Mouse (Mus musculus): ENCODE results near the gene Mbl2. TPM values are rescaled to one million over a fixed set of nuclear protein-coding genes. Genes with fewer than 3 reads are reported as not detected.
A peak's percentile ranks its signal among the peaks of the same experiment; 100 is the strongest.
"Not testable (repeated sequence)": the region's sequence is repeated elsewhere in the genome, so short reads cannot be mapped to it uniquely, and the experiment has no call there.

Mbl2 gene
- total RNA-seq (2021), result 1 to 10 TPM in 1 of 2 experiments, not detected in 1; 1.1 TPM
- not detected in 2 replicates for polyA plus RNA-seq (2012; rRNA removed)
- long read RNA-seq, result 0 reads

DNA sequence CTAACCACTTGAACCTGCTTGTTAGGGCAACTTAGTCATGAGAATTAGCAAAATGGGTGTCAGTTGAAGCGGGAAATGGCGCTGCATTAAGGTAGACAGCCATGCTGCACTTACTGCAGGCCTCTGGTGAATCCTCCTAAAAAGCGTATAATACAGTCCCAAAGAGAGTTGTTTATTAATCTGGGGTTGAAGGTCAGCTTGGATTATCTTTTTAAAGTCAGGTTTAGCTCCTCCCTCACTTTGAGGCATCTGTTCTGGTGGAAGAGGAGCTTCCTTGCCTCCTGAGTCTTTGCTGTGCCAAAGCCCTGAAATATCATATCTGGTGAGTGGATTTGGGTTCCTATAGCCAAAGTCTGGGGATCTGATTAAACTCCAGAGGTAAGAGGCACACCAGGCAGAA is at the start of gene Mbl2:
Gene Mbl2 (plus strand): TSS at position 252 of the 400 bp plus-strand sequence.
- DNase-seq, result no peak

- no peak for DNase-seq
These were observed 47.2 kb upstream of the Mbl2 start for GRCm38 (mm10) chr19:30185536-30185935.

DNA sequence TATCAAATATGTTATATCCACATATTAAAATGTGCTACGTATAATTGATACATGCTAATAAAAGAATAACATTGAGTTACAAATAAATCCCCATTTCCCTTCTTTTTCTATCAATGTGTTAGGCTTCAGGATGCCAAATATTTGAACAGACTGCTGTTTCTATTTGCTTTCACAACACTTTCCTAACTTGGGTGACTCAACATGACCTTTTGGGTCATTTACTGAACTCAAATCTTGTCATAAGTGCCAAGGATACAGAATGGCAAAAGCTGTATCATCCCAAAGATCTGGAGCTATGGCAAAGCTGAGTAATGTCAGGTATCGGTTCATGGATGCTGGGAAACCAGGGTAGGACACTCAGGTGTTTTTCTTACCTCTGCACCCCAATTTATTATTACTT is 45.5 kb upstream of the Mbl2 start:
- DNase-seq, result peak; percentile 30

GRCm38 (mm10) chr19:30194999-30195398 is 37.7 kb upstream of the Mbl2 start:
- DNase-seq, result no peak

DNA sequence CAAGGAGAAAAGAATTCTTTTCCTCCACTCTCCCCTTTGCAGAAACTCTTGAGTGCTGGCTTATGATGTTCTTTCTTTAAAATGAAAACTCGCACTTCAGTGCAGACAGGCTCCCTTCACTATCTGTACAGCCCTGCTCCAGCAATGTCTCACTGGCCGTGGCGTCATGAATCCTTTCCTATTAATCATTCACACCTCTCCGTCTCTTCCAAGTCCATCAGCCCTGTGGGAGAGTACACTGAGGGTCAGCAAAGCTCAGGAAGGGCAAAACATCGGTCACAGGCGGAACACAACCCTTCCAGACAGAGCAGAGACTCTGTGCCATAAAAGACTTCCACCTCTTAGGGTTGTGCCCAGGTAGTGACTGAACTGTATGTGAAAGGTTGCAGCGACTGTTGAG is 30.6 kb upstream of the Mbl2 start:
- DNase-seq, result no peak

DNA sequence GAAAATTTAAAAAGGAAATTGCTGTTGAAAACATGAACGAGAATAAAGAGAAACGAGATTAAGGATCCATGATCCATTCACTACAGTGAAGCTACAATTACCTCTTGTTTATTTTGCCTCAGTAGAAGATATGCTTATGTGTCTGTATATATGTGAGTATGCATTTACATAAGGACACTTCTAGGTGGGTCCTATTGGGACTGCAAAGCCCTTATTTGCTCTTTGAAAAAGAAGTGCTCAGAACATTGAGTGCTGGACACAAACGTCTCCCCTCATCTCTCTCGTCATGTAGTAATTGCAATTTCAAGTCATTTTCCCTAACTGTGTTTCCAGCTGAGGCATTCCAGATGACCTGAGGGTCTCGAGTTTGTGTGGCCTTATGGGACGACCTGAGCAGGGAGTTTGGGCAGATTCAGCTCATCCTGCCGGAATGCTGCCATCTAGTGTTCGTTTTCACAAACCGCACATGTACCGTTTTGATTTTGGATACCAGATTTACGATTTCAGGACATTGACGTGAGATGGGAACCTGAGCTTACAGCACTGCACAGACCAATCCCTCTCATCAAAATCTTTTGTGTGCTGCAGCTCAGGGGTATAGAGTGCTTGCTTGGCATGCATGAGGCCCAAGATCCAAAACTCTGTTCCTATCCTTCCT is 27.5 kb upstream of the Mbl2 start:
- DNase-seq, result peak; percentile 21

DNA sequence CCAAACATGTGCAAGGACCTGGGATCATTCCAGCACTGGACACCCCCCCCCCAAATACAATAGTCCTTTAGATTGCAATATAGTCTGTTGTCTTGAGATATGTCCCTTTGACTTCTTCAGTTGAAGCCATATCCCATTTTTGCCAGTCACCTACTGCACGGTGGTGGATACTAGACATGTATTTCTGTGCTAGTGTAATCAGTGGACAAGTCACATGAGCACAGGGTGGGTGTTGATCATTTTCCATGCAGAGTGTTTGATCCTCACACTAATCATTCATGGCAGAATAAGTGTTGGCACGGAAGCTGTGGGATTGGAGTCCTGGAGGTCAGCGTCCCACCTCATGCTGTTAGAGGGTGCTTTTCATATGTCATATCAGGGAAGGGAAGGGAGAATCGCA is 26.9 kb upstream of the Mbl2 start:
- DNase-seq, result no peak

DNA sequence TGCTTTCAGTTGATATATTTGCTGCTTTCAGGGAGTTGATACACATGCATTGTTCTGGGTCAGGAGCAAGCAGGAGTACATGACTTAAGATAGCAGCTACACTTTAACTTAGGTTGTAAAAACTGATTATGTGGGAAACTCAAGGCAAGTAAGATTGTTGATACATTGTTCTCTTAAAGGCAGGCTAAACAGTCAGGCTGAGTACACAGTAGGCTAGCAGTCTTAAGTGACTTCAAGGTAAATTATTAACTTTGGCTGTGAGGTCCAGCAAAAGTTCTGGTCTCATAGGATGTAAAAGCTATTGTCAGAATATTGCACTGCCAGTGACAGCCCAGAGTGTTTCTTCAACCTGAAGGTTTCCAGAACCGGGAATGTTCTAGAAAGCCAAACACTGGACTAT is 25.8 kb upstream of the Mbl2 start:
- no peak for DNase-seq

DNA sequence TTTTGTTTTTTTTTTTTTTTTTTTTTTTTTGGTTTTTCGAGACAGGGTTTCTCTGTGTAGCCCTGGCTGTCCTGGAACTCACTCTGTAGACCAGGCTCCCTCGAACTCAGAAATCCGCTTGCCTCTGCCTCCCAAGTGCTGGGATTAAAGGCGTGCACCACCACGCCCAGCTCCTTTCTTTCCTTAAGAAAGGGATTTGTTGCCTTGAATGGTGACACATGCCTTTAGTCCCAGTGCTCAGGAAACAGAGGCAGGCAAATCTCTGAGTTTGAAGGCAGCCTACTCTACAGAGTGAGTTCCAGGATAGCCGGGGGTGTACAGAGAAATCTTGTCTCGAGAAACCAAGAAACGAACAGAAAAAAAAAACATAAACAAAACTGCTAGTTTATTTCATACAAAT is 23.7 kb upstream of the Mbl2 start:
- DNase-seq, result not testable (repeated sequence)

DNA sequence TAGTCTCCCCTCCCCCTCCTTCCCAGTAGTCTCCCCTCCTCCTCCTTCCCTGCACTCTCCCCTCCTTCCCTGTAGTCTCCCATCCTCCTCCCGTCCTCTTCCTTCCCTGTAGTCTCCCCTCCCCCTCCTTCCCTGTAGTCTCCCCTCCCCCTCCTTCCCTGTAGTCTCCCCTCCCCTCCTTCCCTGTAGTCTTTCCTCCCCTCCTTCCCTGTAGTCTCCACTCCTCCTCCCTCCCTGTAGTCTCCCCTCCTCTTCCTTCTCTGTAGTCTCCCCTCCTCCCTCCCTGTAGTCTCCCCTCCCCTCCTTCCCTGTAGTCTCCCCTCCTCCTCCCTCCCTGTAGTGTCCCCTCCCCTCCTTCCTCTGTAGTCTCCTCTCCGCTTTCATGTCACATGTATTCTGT is 18.7 kb upstream of the Mbl2 start:
- DNase-seq, result no peak

GRCm38 (mm10) chr19:30215736-30216135 is 17.0 kb upstream of the Mbl2 start:
- not testable (repeated sequence) for DNase-seq

GRCm38 (mm10) chr19:30216186-30216585 is 16.6 kb upstream of the Mbl2 start:
- no peak for DNase-seq

GRCm38 (mm10) chr19:30217335-30217734 is 15.4 kb upstream of the Mbl2 start:
- DNase-seq, result peak; percentile 16

GRCm38 (mm10) chr19:30222593-30222992 is 10.1 kb upstream of the Mbl2 start:
- DNase-seq, result not testable (repeated sequence)

DNA sequence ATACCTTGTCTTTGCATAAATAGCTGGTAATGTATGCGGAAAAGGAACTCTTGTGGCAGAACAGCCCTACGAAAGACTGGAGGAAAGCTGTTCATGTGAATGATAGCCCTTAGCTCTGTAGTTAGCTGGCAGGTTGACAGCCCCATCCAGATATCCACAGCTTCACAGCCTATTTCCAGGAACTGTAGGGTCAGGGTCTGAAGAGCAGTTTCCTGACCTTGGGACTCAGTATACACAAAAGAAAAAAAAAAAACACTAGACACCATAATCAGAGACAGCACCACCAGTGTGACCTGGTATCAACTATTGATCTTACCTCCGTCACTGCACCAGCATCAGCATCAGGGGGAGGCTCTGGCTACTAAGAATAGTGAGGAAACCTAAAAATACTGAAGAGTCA is 3.3 kb upstream of the Mbl2 start:
- DNase-seq, result no peak

DNA sequence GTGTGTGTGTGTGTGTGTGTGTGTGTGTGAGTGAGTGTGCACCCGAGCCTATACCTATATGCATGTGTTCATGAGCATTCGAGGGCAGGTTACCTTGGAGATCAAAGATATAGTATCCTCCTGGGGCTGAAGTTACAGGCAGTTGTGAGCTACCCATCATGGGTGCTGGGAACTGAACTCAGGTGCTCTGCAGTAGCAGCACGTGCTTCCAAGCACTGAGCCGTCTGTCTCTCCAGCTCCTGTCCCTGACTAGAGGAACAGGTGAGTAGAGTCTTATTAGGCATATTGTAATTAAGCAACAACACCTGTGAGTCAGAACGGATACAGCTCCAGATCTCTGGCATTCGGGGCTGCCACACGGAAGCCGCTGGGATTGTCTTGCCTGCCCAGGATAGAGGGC is 1.7 kb downstream of the Mbl2 start:
- DNase-seq, result no peak

GRCm38 (mm10) chr19:30247359-30247758 is 14.6 kb downstream of the Mbl2 start:
- no peak for DNase-seq

- peak; percentile 52 for DNase-seq
These were observed 16.1 kb downstream of the Mbl2 start for GRCm38 (mm10) chr19:30248822-30249221.

GRCm38 (mm10) chr19:30252253-30252652 is 19.5 kb downstream of the Mbl2 start:
- DNase-seq, result no peak

DNA sequence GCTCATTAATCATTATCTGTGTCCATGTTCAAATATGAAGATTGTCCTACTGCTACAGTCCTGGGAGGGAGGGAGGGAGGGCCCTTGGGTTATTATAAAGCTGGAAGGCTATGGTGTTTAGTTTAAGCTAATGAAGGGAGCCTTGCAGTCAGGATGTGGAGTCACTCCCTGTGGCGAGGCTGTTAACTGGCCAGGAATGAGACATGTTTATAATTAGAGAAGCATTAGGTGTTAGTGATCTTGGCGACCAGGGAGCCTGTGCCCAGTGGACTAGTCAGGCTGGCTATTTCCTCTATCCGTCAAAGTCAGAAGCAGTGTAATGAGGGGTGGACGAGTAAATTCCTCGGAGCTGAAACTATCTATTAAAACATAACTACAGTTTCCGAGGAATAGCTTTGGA is 23.6 kb downstream of the Mbl2 start:
- no peak for DNase-seq

DNA sequence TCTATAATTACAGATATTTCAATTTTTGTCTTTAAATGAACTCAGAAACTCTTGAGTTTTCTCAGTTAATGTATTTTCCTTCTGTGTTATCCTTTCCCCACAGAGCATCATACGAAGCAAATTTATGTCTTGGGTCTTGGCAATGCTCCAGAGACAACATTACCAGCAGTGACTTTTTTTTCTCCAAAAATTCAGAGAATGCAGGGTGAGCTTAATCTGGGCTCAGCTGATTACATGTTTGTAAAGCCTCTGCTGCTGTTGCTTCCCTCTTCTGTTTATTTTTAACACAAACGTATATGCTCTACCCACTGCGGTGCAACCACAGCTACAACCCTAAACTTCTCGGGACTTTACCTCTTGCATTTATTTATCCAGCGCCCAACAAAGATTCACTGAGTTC is 48.4 kb downstream of the Mbl2 start:
- peak; percentile 4 for DNase-seq

GRCm38 (mm10) chr19:30287899-30288490 is 55.3 kb downstream of the Mbl2 start:
- DNase-seq, result no peak

Measured in adrenal gland, adult 2 months (tissue).